Mouse (Mus musculus) stomach, embryonic 15.5 days (tissue): ENCODE results near the gene Nrp1. TPM values are rescaled to one million over a fixed set of nuclear protein-coding genes. Genes with fewer than 3 reads are reported as not detected.

Experiments used
- ATAC-seq: fragments of 200-750 bp; cut with Nextera tagmentation; 2 replicates; pipeline ENCODE4 v1.8.0; 2017; ENCODE audit warnings: low read depth, moderate number of reproducible peaks, moderate TSS enrichment; ENCODE audit not compliant: insufficient read depth, low FRiP score
- H3K27ac ChIP-seq: fragments of 300-500 bp; sonication (generic); 2 replicates; pipeline ENCODE4 v1.5.1; 2015; ENCODE audit warnings: mild to moderate bottlenecking, inconsistent platforms
- H3K27me3 ChIP-seq: fragments of 300-500 bp; sonication (generic); replicated peaks from 2 replicates; pipeline ENCODE4 v1.6.1; 2015; ENCODE audit warnings: inconsistent platforms
- H3K36me3 ChIP-seq: fragments of 300-500 bp; sonication (generic); 2 replicates; pipeline ENCODE4 v1.6.1; 2015; ENCODE audit warnings: inconsistent platforms
- H3K4me1 ChIP-seq: fragments of 300-500 bp; sonication (generic); 2 replicates; pipeline ENCODE4 v1.6.1; 2015; ENCODE audit warnings: inconsistent platforms
- H3K4me2 ChIP-seq: fragments of 300-500 bp; sonication (generic); 2 replicates; pipeline ENCODE4 v1.6.1; 2015; ENCODE audit warnings: mild to moderate bottlenecking, inconsistent platforms
- H3K4me3 ChIP-seq: fragments of 300-500 bp; sonication (generic); replicated peaks from 2 replicates; pipeline ENCODE4 v1.5.1; 2015; ENCODE audit warnings: inconsistent platforms
- H3K9ac ChIP-seq: fragments of 300-500 bp; sonication (generic); 2 replicates; pipeline ENCODE4 v1.6.1; 2015; ENCODE audit warnings: inconsistent platforms
- H3K9me3 ChIP-seq: fragments of 300-500 bp; sonication (generic); 2 replicates; pipeline ENCODE4 v1.6.1; 2016; ENCODE audit warnings: inconsistent platforms
- WGBS: fragments of 180-500 bp; shearing (Covaris S2); methylation state at CpG from one replicate; pipeline ENCODE4 v1.1.7; 2015; 5-methylcytosine and 5-hydroxymethylcytosine counted together
- polyA plus RNA-seq: library from polyadenylated mRNA; unstranded; fragments of >200 nt; fragmentation: Nextera tagmentation; extraction: Ambion mirVana; gene quantifications from 2 replicates; pipeline ENCODE4 v1.2.1, GENCODE M21; 2015

The Nrp1 gene
- polyA plus RNA-seq, 1 experiment from 2014 or later = 62.7 TPM

- Histone ChIP-seq H3K4me2 (peak overlapping the region; percentile 99), H3K9me3 (no peaks in the 10 kb centered on the region), H3K4me1 (peaks cover 4% of the 10 kb centered on the region), H3K4me3 (no peak overlapping the region), H3K27me3 (no peaks in the 10 kb centered on the region), H3K36me3 (no peaks in the 10 kb centered on the region), H3K9ac (no peak overlapping the region), H3K27ac (peak overlapping the region; percentile 89; the same call in 1 of the 2 replicates)
- 69% methylated on average over 5 of the region's 5 CpGs for WGBS
- no peak for ATAC-seq
Measured at GRCm38 (mm10) chr8:128356170-128356569, 2.2 kb upstream of the Nrp1 start.

DNA sequence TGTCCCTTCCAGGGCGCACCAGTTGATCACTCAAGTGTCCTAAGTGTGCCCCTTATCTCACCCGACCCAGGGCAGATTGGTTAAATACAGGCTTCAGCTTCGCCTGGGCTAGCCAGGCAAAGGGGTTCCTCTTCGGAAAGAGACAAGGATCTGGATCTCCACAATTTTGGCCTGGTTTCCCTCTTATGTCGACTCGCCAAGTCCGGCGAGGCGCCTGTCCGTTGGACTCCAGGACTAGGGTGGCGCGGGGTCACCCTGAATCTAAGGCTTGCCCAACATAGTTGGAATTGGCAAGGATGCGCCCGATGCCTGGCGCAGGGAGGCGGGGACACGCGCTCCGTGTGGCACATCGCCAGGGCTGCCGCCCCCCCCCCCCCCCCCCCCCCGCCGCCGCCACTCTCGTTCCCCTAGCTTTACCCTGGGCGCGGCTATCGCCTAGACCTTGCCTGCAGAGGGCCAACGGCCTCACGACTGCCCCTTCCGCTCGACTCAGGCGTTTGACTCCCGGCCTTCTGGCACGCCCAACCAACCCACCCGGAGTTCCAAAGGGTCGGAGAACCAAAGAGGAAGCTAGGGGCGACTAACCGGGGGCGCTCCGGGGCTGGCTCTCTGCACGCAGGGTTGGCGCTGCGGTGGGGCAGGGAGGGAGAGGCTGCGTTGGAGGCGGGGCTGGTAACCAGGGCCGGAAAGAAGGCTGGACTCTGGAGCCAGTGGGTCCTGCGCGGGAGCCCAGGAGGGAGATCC lies 1.4 kb upstream of the Nrp1 start:
- 4% methylated on average over 40 of the region's 49 CpGs for WGBS
- Histone ChIP-seq H3K36me3 (no peaks in the 10 kb centered on the region), H3K9ac (peak overlapping the region; percentile 30), H3K27ac (peak overlapping the region; percentile 89), H3K4me3 (peak overlapping the region; percentile 59), H3K4me1 (peaks cover 4% of the 10 kb centered on the region), H3K9me3 (no peaks in the 10 kb centered on the region), H3K4me2 (peak overlapping the region; percentile 99), H3K27me3 (no peaks in the 10 kb centered on the region)
- ATAC-seq = peak; percentile 79

DNA sequence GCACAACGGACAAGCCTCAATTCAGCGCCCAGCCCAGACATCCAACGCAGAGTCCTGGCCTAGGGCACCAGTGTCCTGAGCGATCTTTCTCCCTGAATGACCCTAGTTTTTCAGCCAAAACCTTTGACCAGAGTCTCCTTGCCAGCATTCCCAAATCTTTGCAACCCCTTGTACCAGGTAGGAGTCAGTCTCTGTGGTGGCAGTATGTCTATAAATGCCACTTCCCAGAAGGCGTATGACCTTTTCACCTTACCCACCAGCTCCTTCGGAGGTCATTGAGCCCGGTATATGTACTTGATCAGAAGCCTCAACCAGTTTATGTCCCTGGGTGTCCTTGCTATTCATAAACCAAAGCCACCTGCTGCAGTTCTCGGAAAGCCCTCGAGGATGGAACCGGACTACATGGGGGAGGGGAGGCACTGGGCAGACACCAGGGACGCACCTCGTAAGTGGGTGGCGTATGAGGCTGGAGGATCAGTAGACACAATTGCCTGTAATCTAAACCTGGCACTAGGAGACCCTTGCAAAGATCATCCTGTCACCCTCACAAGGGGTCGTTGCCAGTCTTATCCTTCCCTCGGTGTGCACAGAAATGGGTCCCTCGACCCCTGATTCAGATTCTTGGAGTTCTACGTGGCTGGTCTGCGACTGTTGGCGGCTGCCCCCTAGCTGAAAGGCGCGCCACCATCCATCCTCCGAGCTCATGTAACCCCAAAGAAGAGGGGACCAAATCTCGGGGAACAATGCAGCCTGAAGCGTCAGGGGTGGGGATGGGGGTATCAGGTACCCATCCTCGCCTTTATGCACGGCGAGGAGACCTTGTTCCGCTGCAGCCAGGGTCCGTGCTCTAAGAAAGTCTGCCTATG lies 631 bp upstream of the Nrp1 start:
- H3K9ac ChIP-seq = peak overlapping the region; percentile 63
- peak overlapping the region; percentile 99 for H3K4me2 ChIP-seq
- peak overlapping the region; percentile 89 for H3K27ac ChIP-seq
- peaks cover 4% of the 10 kb centered on the region for H3K4me1 ChIP-seq
- ATAC-seq = peak; percentile 48; the same call in 1 of the 2 replicates
- no peaks in the 10 kb centered on the region for H3K36me3 ChIP-seq
- H3K4me3 ChIP-seq = peak overlapping the region; percentile 59
- H3K27me3 ChIP-seq = no peaks in the 10 kb centered on the region
- WGBS = under 1% methylated on average over 29 of the region's 29 CpGs
- no peaks in the 10 kb centered on the region for H3K9me3 ChIP-seq

DNA sequence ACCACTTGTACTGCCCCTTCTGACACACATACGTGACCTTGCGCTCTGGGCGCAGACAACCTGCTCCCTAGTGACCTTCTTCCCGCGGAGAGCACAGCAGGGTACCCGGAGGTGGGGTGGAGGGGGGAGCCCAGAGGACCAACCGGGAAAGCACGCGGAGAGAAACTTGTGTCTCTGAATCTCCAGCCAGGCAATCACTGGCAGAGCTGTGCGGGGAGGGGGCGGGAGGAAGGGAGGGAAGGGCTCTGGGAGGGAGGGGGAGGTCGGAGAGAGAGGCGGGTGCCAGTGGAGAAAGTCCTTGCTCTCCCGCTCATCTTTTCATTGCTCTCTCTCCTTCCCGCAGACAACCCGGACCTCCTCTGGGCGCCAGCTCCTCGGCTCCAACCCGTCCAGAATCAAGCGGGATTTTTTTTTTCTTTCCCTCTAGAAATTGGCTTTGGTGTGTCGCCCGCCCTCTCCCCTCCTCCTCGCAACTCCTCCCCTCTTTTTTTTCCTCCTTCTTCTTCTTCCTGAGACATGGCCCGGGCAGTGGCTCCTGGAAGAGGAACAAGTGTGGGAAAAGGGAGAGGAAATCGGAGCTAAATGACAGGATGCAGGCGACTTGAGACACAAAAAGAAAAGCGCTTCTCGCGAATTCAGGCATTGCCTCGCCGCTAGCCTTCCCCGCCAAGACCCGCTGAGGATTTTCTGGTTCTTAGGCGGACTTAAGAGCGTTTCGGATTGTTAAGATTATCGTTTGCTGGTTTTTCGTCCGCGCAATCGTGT lies 534 bp downstream of the Nrp1 start:
- Histone ChIP-seq H3K4me3 (peak overlapping the region; percentile 59), H3K9ac (peak overlapping the region; percentile 63), H3K27ac (peak overlapping the region; percentile 89), H3K27me3 (no peaks in the 10 kb centered on the region), H3K4me1 (peaks cover 4% of the 10 kb centered on the region), H3K36me3 (no peaks in the 10 kb centered on the region), H3K9me3 (no peaks in the 10 kb centered on the region), H3K4me2 (peak overlapping the region; percentile 99)
- ATAC-seq = peak; percentile 8; the same call in 1 of the 2 replicates
- WGBS = under 1% methylated on average over 39 of the region's 41 CpGs

GRCm38 (mm10) chr8:128359521-128360318 lies 1.3 kb downstream of the Nrp1 start:
- H3K27me3 ChIP-seq = no peaks in the 10 kb centered on the region
- H3K4me1 ChIP-seq = peaks cover 4% of the 10 kb centered on the region
- peak overlapping the region; percentile 37; the same call in 1 of the 2 replicates for H3K9ac ChIP-seq
- H3K4me2 ChIP-seq = peak overlapping the region; percentile 99
- no peaks in the 10 kb centered on the region for H3K9me3 ChIP-seq
- H3K27ac ChIP-seq = peak overlapping the region; percentile 89
- H3K4me3 ChIP-seq = peak overlapping the region; percentile 59
- under 1% methylated on average over 40 of the region's 40 CpGs for WGBS
- no peaks in the 10 kb centered on the region for H3K36me3 ChIP-seq
- ATAC-seq = no peak

- Histone ChIP-seq H3K27me3 (no peaks in the 10 kb centered on the region), H3K4me3 (peak overlapping the region; percentile 59), H3K9me3 (no peaks in the 10 kb centered on the region), H3K4me2 (peak overlapping the region; percentile 99), H3K9ac (no peak overlapping the region), H3K4me1 (peaks cover 4% of the 10 kb centered on the region), H3K36me3 (no peaks in the 10 kb centered on the region), H3K27ac (no peak overlapping the region)
- WGBS = 44% methylated on average over 5 of the region's 5 CpGs
- ATAC-seq = no peak
Measured at GRCm38 (mm10) chr8:128361343-128361870, 3.0 kb downstream of the Nrp1 start.

GRCm38 (mm10) chr8:128362940-128363595 lies 4.7 kb downstream of the Nrp1 start:
- Histone ChIP-seq H3K27me3 (no peaks in the 10 kb centered on the region), H3K27ac (no peak overlapping the region), H3K36me3 (no peaks in the 10 kb centered on the region), H3K4me3 (peak overlapping the region; percentile 18), H3K4me1 (no peaks in the 10 kb centered on the region), H3K9me3 (no peaks in the 10 kb centered on the region), H3K4me2 (peak overlapping the region; percentile 37), H3K9ac (no peak overlapping the region)
- WGBS = 10% methylated on average over 11 of the region's 11 CpGs
- ATAC-seq = no peak

DNA sequence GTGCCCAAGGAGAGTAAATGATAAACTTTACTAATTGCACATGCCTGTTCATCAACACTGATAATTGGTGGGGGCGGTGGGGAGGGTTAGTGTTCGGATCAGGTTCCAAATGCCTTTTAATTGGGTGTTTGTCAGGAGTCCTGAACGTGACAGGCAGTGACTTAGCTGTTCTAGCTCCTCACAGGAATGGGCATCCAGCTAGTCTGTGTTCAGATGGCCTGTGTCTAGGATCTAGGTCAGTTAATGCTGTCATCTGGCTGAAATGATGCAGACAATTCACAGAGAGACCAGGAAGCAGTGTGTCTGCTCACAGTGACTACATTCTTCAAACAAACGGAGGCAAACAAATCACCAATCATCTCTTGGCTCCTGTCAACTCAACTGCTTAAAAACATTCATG lies 12.1 kb downstream of the Nrp1 start:
- H3K4me2 ChIP-seq = no peak overlapping the region
- H3K9me3 ChIP-seq = no peaks in the 10 kb centered on the region
- peaks cover 9% of the 10 kb centered on the region for H3K4me1 ChIP-seq
- peaks cover 2% of the 10 kb centered on the region; the same call in 1 of the 2 replicates for H3K36me3 ChIP-seq
- H3K27me3 ChIP-seq = no peaks in the 10 kb centered on the region
- H3K27ac ChIP-seq = no peak overlapping the region
- 43% methylated on average over 4 of the region's 4 CpGs for WGBS
- H3K4me3 ChIP-seq = no peak overlapping the region
- no peak for ATAC-seq
- no peak overlapping the region for H3K9ac ChIP-seq

- no peaks in the 10 kb centered on the region for H3K27me3 ChIP-seq
- H3K9ac ChIP-seq = no peak overlapping the region
- H3K27ac ChIP-seq = no peak overlapping the region
- no peak overlapping the region for H3K4me2 ChIP-seq
- ATAC-seq = no peak
- WGBS = 68% methylated on average over 6 of the region's 6 CpGs
- no peaks in the 10 kb centered on the region for H3K9me3 ChIP-seq
- H3K4me3 ChIP-seq = no peak overlapping the region
- H3K4me1 ChIP-seq = peaks cover 9% of the 10 kb centered on the region
- H3K36me3 ChIP-seq = peaks cover 2% of the 10 kb centered on the region; the same call in 1 of the 2 replicates
Measured at GRCm38 (mm10) chr8:128371026-128371425, 12.6 kb downstream of the Nrp1 start.

DNA sequence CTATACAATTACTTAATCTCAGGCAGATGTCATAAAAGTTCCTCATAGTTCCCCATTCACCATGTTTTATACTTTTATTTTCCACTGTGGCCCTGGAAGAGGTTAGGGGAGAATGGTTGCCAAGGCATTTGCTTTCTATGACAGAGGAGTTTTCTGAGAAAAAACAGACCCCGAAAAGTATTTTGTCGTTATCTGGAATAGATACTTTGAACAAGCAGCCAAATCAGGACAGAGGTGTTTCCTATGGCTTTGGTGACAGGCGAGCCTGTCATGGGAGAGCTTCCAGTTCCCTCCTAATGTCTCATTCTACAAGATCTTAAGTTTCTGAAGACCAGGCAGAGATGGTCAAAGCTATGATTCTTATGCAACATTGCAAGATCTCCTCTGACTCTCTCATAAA lies 13.4 kb downstream of the Nrp1 start:
- ATAC-seq = no peak
- Histone ChIP-seq H3K27me3 (no peaks in the 10 kb centered on the region), H3K36me3 (peaks cover 2% of the 10 kb centered on the region; the same call in 1 of the 2 replicates), H3K4me1 (peaks cover 9% of the 10 kb centered on the region), H3K27ac (no peak overlapping the region), H3K4me2 (no peak overlapping the region), H3K9ac (no peak overlapping the region), H3K4me3 (no peak overlapping the region), H3K9me3 (no peaks in the 10 kb centered on the region)
- 63% methylated on average over 3 of the region's 3 CpGs for WGBS
